Mouse (Mus musculus): ENCODE results near the gene Galntl6.
"Not testable (repeated sequence)": the region's sequence is repeated elsewhere in the genome, so short reads cannot be mapped to it uniquely, and the experiment has no call there.

Gene Galntl6

GRCm38 (mm10) chr8:58604751-58605150 is 307.7 kb downstream of the Galntl6 start:
- no peak for DNase-seq (ENCODE audit: low spot score in 2 of 2)

- DNase-seq (ENCODE audit: low spot score in 2 of 2) = no peak
Observed at GRCm38 (mm10) chr8:58597834-58598233, 314.6 kb downstream of the Galntl6 start.

GRCm38 (mm10) chr8:58575346-58575745 is 337.1 kb downstream of the Galntl6 start:
- no peak for DNase-seq (ENCODE audit: low spot score in 2 of 2)

- no peak for DNase-seq (ENCODE audit: low spot score in 2 of 2)
Observed at GRCm38 (mm10) chr8:58568086-58568485, 344.4 kb downstream of the Galntl6 start.

GRCm38 (mm10) chr8:58566115-58566514 is 346.3 kb downstream of the Galntl6 start:
- DNase-seq (ENCODE audit: low spot score in 2 of 2) = no peak

- DNase-seq (ENCODE audit: low spot score in 2 of 2) = no peak
Observed at GRCm38 (mm10) chr8:58535781-58536180, 376.7 kb downstream of the Galntl6 start.

- no peak for DNase-seq (ENCODE audit: low spot score in 2 of 2)
Observed at GRCm38 (mm10) chr8:58534631-58535030, 377.8 kb downstream of the Galntl6 start.

GRCm38 (mm10) chr8:58523443-58523842 is 389.0 kb downstream of the Galntl6 start:
- no peak for DNase-seq (ENCODE audit: low spot score in 2 of 2)

GRCm38 (mm10) chr8:58521932-58522331 is 390.5 kb downstream of the Galntl6 start:
- DNase-seq (ENCODE audit: low spot score in 2 of 2) = no peak

- no peak for DNase-seq (ENCODE audit: low spot score in 2 of 2)
Observed at GRCm38 (mm10) chr8:58510516-58510915, 401.9 kb downstream of the Galntl6 start.

GRCm38 (mm10) chr8:58509051-58509450 is 403.4 kb downstream of the Galntl6 start:
- DNase-seq (ENCODE audit: low spot score in 2 of 2) = no peak

GRCm38 (mm10) chr8:58487099-58487498 is 425.3 kb downstream of the Galntl6 start:
- no peak for DNase-seq (ENCODE audit: low spot score in 2 of 2)

- not testable (repeated sequence) for DNase-seq (ENCODE audit: low spot score in 2 of 2)
Observed at GRCm38 (mm10) chr8:58463342-58463741, 449.1 kb downstream of the Galntl6 start.

- no peak for DNase-seq (ENCODE audit: low spot score in 2 of 2)
Observed at GRCm38 (mm10) chr8:58442696-58443095, 469.7 kb downstream of the Galntl6 start.

GRCm38 (mm10) chr8:58418481-58418880 is 494.0 kb downstream of the Galntl6 start:
- DNase-seq (ENCODE audit: low spot score in 2 of 2) = no peak

GRCm38 (mm10) chr8:58417551-58417950 is 494.9 kb downstream of the Galntl6 start:
- DNase-seq (ENCODE audit: low spot score in 2 of 2) = no peak

GRCm38 (mm10) chr8:58396500-58396899 is 515.9 kb downstream of the Galntl6 start:
- DNase-seq (ENCODE audit: low spot score in 2 of 2) = no peak

- no peak for DNase-seq (ENCODE audit: low spot score in 2 of 2)
Observed at GRCm38 (mm10) chr8:58395879-58396278, 516.6 kb downstream of the Galntl6 start.

- DNase-seq (ENCODE audit: low spot score in 2 of 2) = no peak
Observed at GRCm38 (mm10) chr8:58372389-58372788, 540.1 kb downstream of the Galntl6 start.

GRCm38 (mm10) chr8:58371979-58372378 is 540.5 kb downstream of the Galntl6 start:
- no peak for DNase-seq (ENCODE audit: low spot score in 2 of 2)

GRCm38 (mm10) chr8:58331151-58331550 is 581.3 kb downstream of the Galntl6 start:
- DNase-seq (ENCODE audit: low spot score in 2 of 2) = no peak

- DNase-seq (ENCODE audit: low spot score in 2 of 2) = no peak
Observed at GRCm38 (mm10) chr8:58313482-58313881, 599.0 kb downstream of the Galntl6 start.

- DNase-seq (ENCODE audit: low spot score in 2 of 2) = no peak
Observed at GRCm38 (mm10) chr8:58291487-58291886, 621.0 kb downstream of the Galntl6 start.

- DNase-seq (ENCODE audit: low spot score in 2 of 2) = no peak
Observed at GRCm38 (mm10) chr8:58290080-58290479, 622.4 kb downstream of the Galntl6 start.

GRCm38 (mm10) chr8:58265485-58265884 is 647.0 kb downstream of the Galntl6 start:
- no peak for DNase-seq (ENCODE audit: low spot score in 2 of 2)
